Mouse (Mus musculus) bone marrow macrophage, adult 2 months (primary cell): Measurements from ENCODE around the gene Alpl.

Source experiments
- CTCF ChIP-seq: IDR thresholded peaks from 2 replicates; pipeline ENCODE4 v1.5.1; 2012; ENCODE audit warnings: low read depth, mild to moderate bottlenecking, low read length, moderate library complexity
- POLR2A ChIP-seq: IDR thresholded peaks from 2 replicates; pipeline ENCODE4 v1.6.1; 2012; ENCODE audit warnings: mild to moderate bottlenecking, low read depth, low read length, borderline replicate concordance

DNA sequence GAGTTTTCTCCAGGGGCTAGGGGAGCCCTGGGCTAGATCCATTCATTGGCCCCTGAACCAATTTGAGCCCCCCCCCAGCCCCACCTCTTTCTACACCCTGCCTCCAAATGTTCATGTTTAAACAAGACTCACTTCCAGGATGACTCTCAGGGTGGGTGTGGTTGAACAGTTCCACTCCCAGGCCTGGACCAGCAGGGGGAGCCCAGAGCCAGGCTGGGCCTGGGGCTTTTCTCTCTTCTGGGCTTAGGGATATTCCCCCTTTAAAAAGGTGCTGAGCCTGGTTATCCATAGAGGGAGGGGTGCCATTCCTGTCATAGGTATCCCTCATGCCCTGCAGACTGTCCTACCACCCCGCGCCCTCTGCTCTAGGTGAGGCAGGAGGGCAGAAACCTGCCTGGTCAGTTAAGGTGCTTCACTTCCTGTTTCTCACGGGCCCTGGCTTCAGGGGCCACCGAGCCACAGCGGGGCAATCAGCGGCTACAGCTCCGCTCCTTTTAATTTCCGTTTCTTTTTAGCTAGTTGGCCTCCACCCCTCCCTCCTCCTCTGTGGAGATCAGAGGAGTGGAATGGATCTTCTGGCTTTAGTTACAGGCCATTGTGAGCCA is 82.1 kb downstream of the Alpl start:
- TF ChIP-seq CTCF = no peak
- TF ChIP-seq POLR2A = no peak
